Mouse (Mus musculus): ENCODE results near the gene Rad50. TPM values are rescaled to one million over a fixed set of nuclear protein-coding genes. Genes with fewer than 3 reads are reported as not detected.

The Rad50 gene
- polyA plus RNA-seq, 1 experiment from 2014 or later: 27.8 TPM

DNA sequence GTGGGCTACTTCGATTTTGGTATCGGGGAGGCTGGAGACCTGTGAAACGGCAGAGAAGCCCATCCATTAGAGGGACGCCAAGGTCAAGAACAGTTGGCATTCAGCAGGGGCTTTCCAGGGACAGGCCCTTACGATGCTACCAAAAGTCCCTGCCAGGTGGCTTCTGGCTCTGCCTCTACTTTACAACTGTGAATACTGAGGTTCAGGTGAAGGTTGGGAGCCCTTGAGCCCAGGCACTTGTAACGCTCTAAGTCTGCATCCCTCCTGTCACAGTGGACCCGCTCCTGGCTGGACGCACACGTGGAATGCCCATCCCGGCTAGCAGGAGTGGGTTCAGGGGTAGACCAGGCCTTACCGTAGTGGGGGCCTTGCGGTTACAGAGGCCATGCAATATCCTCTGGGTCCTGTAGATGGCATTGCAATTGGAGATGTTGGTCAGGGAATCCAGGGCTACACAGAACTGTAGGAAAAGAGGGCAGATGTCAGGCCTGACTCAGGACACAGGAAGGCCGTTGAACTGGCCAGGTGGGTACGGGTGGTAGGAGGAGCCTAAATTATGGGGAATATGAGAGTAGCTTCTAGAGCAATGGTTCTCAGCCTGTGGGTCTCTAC is 74.9 kb downstream of the Rad50 start:
- Histone ChIP-seq H3K27me3 (ENCODE audit: control insufficient read depth, insufficient read depth, low read length) (peaks cover 7% of the 10 kb centered on the region), H3K27ac (ENCODE audit: low read length) (no peak overlapping the region), H3K4me3 (replicated peaks; ENCODE audit: low read length) (no peak overlapping the region), H3K4me1 (ENCODE audit: control insufficient read depth, insufficient read depth, low read length) (0 out of 2 replicates have a peak, but pooled peaks cover 3% of the 10 kb centered on the region), H3K9me3 (replicated peaks; ENCODE audit: control insufficient read depth, low read length) (no peaks in the 10 kb centered on the region), H3K4me2 (ENCODE audit: low read depth, low read length) (no peak overlapping the region), H3K36me3 (ENCODE audit: control insufficient read depth, insufficient read depth, low read length) (no peaks in the 10 kb centered on the region), H3K9ac (ENCODE audit: low read length) (no peak overlapping the region)
- ATAC-seq (ENCODE audit: insufficient read depth, low FRiP score): no peak
- 72% methylated on average over 14 of the region's 14 CpGs for WGBS

DNA sequence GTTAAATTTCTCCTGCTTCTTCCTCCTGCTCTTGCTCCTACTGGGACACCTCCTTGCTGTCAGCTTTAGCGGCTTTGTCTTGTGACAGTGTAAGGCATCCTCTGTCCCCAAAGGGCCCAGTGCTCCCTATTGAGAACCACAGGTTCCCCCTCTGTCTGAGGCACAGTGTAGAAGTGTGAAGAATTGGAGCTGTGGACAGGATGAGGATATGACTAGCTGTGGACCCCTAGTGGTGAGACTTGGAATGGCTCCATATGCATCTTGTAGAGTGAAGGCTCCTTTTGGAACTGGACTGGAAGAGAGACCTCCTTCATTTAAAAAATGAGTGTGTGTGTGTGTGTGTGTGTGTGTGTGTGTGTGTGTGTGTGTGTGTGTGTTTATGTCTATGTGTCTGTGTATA is 79.3 kb downstream of the Rad50 start:
- 11% methylated on average over 1 of the region's 1 CpGs for WGBS
- Histone ChIP-seq H3K4me1 (ENCODE audit: control insufficient read depth, insufficient read depth, low read length) (no peaks in the 10 kb centered on the region), H3K9ac (ENCODE audit: low read length) (no peak overlapping the region), H3K36me3 (ENCODE audit: control insufficient read depth, insufficient read depth, low read length) (no peaks in the 10 kb centered on the region), H3K27ac (ENCODE audit: low read length) (no peak overlapping the region), H3K27me3 (ENCODE audit: control insufficient read depth, insufficient read depth, low read length) (no peaks in the 10 kb centered on the region), H3K9me3 (replicated peaks; ENCODE audit: control insufficient read depth, low read length) (no peaks in the 10 kb centered on the region), H3K4me2 (ENCODE audit: low read depth, low read length) (no peak overlapping the region), H3K4me3 (replicated peaks; ENCODE audit: low read length) (no peak overlapping the region)
- 0 out of 2 replicates have a peak, but pooled peaks have one; percentile 44 for ATAC-seq (ENCODE audit: insufficient read depth, low FRiP score)

DNA sequence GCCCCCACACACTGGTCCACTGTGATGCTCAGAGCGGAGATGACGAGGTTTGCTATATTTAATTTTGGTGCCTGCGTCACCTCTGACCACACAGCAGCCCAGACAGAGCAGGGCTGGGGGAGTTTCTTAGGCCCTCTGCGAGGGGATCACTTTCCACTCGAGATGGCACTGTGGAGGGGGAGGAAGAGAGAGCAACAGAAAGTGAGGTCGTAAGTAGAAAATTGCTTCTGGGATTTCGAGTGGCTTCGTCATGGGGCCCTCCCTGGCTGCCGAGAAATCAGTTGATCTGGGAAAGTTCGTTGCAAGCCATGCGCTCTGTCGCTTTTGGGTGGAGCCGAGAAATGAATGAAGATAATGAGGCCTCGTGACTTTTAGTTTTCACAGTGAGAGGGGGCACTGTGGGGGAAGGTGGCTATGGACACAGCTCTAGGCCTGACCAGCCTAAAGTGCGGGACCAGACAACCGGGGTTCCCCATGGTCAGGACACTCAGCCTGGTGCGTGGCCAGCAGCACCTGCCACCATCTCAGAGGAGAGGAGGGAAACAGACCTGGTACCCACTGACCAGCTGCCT is 80.2 kb downstream of the Rad50 start:
- Histone ChIP-seq H3K9me3 (replicated peaks; ENCODE audit: control insufficient read depth, low read length) (no peaks in the 10 kb centered on the region), H3K4me2 (ENCODE audit: low read depth, low read length) (no peak overlapping the region), H3K36me3 (ENCODE audit: control insufficient read depth, insufficient read depth, low read length) (no peaks in the 10 kb centered on the region), H3K9ac (ENCODE audit: low read length) (no peak overlapping the region), H3K4me3 (replicated peaks; ENCODE audit: low read length) (no peak overlapping the region), H3K4me1 (ENCODE audit: control insufficient read depth, insufficient read depth, low read length) (no peaks in the 10 kb centered on the region), H3K27me3 (ENCODE audit: control insufficient read depth, insufficient read depth, low read length) (no peaks in the 10 kb centered on the region), H3K27ac (ENCODE audit: low read length) (no peak overlapping the region)
- no peak for ATAC-seq (ENCODE audit: insufficient read depth, low FRiP score)
- 63% methylated on average over 17 of the region's 17 CpGs for WGBS

DNA sequence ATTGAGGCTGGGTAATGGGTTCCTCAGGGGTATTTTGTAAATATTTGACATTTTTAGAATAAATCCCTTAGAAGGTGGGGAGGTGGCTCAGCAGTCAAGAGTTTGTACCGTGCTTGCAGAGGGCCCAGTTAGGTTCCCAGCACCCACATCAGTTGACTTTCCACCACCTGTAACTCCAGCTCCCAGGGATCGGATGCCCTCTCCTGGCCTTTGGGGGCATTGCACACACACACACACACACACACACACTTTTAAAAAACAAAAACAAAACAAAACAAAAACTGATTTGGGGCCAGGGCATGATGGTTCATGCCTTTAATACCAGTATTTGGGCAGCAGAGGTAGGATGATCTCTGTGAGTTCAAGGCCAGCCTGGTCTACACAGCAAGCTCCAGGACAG is 83.0 kb downstream of the Rad50 start:
- Histone ChIP-seq H3K27me3 (ENCODE audit: control insufficient read depth, insufficient read depth, low read length) (no peaks in the 10 kb centered on the region), H3K4me1 (ENCODE audit: control insufficient read depth, insufficient read depth, low read length) (no peaks in the 10 kb centered on the region), H3K9ac (ENCODE audit: low read length) (no peak overlapping the region), H3K27ac (ENCODE audit: low read length) (no peak overlapping the region), H3K9me3 (replicated peaks; ENCODE audit: control insufficient read depth, low read length) (no peaks in the 10 kb centered on the region), H3K4me3 (replicated peaks; ENCODE audit: low read length) (no peak overlapping the region), H3K36me3 (ENCODE audit: control insufficient read depth, insufficient read depth, low read length) (no peaks in the 10 kb centered on the region), H3K4me2 (ENCODE audit: low read depth, low read length) (no peak overlapping the region)
- ATAC-seq (ENCODE audit: insufficient read depth, low FRiP score): no peak
- 85% methylated on average over 2 of the region's 2 CpGs for WGBS

DNA sequence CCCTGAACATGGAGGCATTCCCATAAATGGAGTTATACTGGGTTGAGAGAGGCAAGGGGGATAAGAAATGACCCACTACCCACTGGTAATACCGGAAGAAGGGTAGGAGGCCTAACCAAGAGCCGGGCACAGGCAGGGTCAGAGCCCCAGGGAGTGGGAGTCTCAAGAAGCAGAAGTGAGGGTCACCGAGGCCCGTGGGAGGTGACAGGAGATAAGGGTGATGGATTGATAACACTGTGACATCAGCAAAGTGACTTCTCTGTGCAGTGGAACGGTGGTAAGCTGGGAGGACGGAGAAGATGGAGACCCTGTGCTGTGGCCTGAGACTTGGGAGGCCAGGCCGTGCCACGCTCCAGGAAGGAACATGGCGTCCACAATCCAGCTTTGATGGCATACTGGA is 83.5 kb downstream of the Rad50 start:
- Histone ChIP-seq H3K9ac (ENCODE audit: low read length) (no peak overlapping the region), H3K4me3 (replicated peaks; ENCODE audit: low read length) (no peak overlapping the region), H3K27me3 (ENCODE audit: control insufficient read depth, insufficient read depth, low read length) (no peaks in the 10 kb centered on the region), H3K4me1 (ENCODE audit: control insufficient read depth, insufficient read depth, low read length) (no peaks in the 10 kb centered on the region), H3K36me3 (ENCODE audit: control insufficient read depth, insufficient read depth, low read length) (no peaks in the 10 kb centered on the region), H3K27ac (ENCODE audit: low read length) (no peak overlapping the region), H3K4me2 (ENCODE audit: low read depth, low read length) (no peak overlapping the region), H3K9me3 (replicated peaks; ENCODE audit: control insufficient read depth, low read length) (no peaks in the 10 kb centered on the region)
- 73% methylated on average over 9 of the region's 9 CpGs for WGBS
- ATAC-seq (ENCODE audit: insufficient read depth, low FRiP score): no peak

DNA sequence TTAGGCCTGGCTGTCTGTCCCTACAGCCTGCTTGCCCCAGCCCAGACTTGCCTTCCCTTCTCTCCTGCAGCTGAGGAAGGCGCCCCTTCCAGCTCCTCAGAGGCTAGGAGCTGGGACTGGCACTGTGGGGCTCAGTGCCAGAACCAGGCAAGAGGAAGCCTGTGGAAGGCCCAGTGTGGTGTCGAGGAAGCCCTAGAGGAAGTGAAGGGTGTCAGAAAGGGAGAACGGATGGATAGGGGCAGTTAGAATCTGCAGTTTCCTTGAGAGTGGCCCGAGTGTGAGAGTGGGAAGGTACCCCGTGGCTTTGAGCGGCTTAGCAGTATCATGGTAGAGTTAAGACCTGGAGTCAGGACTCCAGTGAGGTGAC is 84.7 kb downstream of the Rad50 start:
- H3K36me3 ChIP-seq (ENCODE audit: control insufficient read depth, insufficient read depth, low read length): no peaks in the 10 kb centered on the region
- no peak overlapping the region for H3K27ac ChIP-seq (ENCODE audit: low read length)
- no peak overlapping the region for H3K4me2 ChIP-seq (ENCODE audit: low read depth, low read length)
- 72% methylated on average over 6 of the region's 6 CpGs for WGBS
- H3K4me3 ChIP-seq (replicated peaks; ENCODE audit: low read length): no peak overlapping the region
- no peaks in the 10 kb centered on the region for H3K4me1 ChIP-seq (ENCODE audit: control insufficient read depth, insufficient read depth, low read length)
- no peaks in the 10 kb centered on the region for H3K9me3 ChIP-seq (replicated peaks; ENCODE audit: control insufficient read depth, low read length)
- ATAC-seq (ENCODE audit: insufficient read depth, low FRiP score): no peak
- no peak overlapping the region for H3K9ac ChIP-seq (ENCODE audit: low read length)
- H3K27me3 ChIP-seq (ENCODE audit: control insufficient read depth, insufficient read depth, low read length): no peaks in the 10 kb centered on the region

DNA sequence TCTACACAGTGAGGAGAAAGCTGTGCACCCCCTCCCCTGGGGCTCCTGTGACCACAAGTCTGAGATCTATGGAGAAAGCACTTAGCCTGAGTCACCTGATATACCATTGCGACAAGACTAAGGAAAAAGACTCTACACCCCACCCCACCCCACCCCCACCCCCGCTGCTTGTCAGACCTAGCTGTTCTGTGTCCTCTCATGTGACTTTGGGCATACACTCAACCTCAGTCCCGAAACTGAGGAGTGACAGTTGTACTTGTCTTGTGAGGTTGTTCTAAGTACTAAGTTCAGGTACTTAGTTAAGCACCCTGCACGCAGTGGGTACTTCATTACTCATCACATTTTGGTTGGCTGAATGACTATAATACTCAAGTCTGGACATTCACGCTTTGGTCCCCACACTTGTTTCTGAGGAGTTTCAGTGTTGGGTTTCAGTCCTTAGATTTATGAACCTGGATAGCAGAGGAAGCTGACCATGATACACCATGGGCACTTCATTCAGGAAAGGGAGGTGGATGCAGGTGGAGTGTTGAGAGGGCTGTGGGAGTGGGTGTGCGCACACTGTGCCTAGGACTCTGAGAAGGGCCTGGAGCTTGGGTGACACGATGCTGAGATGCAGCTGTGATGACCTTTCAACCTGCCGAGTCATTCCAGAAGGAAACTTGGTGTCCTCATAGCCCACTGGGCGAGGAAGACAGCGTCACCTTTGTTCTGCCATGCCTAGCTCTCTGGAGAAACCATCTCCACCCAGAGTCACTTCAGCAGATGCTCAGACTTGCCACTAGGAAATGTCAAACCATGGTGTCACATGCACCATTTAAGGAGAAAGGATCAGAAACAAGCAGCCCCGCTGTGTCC is 85.3 kb downstream of the Rad50 start:
- 80% methylated on average over 11 of the region's 11 CpGs for WGBS
- H3K27ac ChIP-seq (ENCODE audit: low read length): no peak overlapping the region
- H3K4me1 ChIP-seq (ENCODE audit: control insufficient read depth, insufficient read depth, low read length): no peaks in the 10 kb centered on the region
- H3K4me2 ChIP-seq (ENCODE audit: low read depth, low read length): no peak overlapping the region
- H3K4me3 ChIP-seq (replicated peaks; ENCODE audit: low read length): no peak overlapping the region
- H3K27me3 ChIP-seq (ENCODE audit: control insufficient read depth, insufficient read depth, low read length): no peaks in the 10 kb centered on the region
- H3K9me3 ChIP-seq (replicated peaks; ENCODE audit: control insufficient read depth, low read length): no peaks in the 10 kb centered on the region
- no peak for ATAC-seq (ENCODE audit: insufficient read depth, low FRiP score)
- no peak overlapping the region for H3K9ac ChIP-seq (ENCODE audit: low read length)
- no peaks in the 10 kb centered on the region for H3K36me3 ChIP-seq (ENCODE audit: control insufficient read depth, insufficient read depth, low read length)

DNA sequence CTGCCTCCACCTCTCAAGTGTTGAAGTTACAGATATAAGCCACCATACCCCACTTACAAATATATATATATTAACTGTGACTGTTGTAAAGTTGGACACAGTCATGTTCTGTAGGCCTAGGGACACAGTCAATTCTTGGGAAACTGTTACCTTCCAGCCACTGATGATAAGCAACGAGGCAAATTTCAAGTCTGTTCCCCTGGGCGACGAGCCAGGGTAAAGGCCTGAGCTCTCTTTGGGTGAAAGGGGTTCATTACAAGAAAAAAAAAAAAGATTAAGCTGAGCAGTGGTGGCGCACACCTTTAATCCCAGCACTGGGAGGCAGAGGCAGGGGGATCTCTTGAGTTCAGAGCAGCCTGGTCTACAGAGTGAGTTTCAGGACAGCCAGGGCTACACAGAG is 87.0 kb downstream of the Rad50 start:
- Histone ChIP-seq H3K27me3 (ENCODE audit: control insufficient read depth, insufficient read depth, low read length) (no peaks in the 10 kb centered on the region), H3K4me3 (replicated peaks; ENCODE audit: low read length) (no peak overlapping the region), H3K36me3 (ENCODE audit: control insufficient read depth, insufficient read depth, low read length) (no peaks in the 10 kb centered on the region), H3K9ac (ENCODE audit: low read length) (no peak overlapping the region), H3K4me2 (ENCODE audit: low read depth, low read length) (no peak overlapping the region), H3K4me1 (ENCODE audit: control insufficient read depth, insufficient read depth, low read length) (no peaks in the 10 kb centered on the region), H3K27ac (ENCODE audit: low read length) (no peak overlapping the region), H3K9me3 (replicated peaks; ENCODE audit: control insufficient read depth, low read length) (no peaks in the 10 kb centered on the region)
- no peak for ATAC-seq (ENCODE audit: insufficient read depth, low FRiP score)
- WGBS: 87% methylated on average over 4 of the region's 4 CpGs

DNA sequence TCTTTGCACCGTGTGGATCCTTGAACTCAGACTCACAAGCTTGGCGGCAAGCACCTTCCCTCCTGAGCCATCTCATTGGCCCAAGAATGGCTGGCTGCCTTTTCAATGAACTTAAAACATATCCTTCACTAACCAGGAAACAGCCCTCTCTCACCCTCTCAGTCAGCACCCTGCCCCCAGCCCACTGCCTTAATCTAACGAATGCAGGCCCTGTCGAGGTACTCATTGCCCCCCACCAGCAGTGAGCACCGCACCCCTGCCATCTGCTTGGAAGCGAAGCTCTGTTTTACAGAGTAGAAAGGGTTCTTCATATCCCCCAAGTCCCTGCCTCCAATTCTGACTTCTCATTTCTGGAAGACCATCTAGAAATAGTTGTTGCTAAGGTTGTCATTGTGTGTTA is 87.7 kb downstream of the Rad50 start:
- Histone ChIP-seq H3K36me3 (ENCODE audit: control insufficient read depth, insufficient read depth, low read length) (no peaks in the 10 kb centered on the region), H3K4me3 (replicated peaks; ENCODE audit: low read length) (no peak overlapping the region), H3K27me3 (ENCODE audit: control insufficient read depth, insufficient read depth, low read length) (no peaks in the 10 kb centered on the region), H3K4me1 (ENCODE audit: control insufficient read depth, insufficient read depth, low read length) (no peaks in the 10 kb centered on the region), H3K27ac (ENCODE audit: low read length) (no peak overlapping the region), H3K9me3 (replicated peaks; ENCODE audit: control insufficient read depth, low read length) (no peaks in the 10 kb centered on the region), H3K9ac (ENCODE audit: low read length) (no peak overlapping the region), H3K4me2 (ENCODE audit: low read depth, low read length) (no peak overlapping the region)
- ATAC-seq (ENCODE audit: insufficient read depth, low FRiP score): no peak
- WGBS: 66% methylated on average over 6 of the region's 6 CpGs
